Comparison of ENCODE assay signal across 14 mouse cellular contexts in the genomic region with DNA sequence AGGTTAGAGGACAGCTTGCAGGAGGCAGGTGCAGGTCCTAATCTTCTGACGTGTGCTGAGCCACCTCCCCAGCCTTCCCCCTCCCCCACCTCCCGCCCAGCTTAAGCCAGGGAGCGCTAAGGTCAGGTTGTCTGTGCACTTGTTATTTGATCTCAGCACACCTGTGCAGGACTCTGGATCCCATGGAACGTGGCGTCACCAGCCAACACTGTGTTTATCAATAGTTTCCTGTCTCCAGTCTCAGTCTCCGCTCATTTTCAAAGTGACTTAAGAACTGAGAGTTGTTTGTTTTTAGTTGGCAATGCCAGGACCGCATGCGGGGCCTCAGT. TPM values are rescaled to one million over a fixed set of nuclear protein-coding genes. Genes with fewer than 3 reads are reported as not detected.
DNase-seq lines count a peak whose midpoint lies in the region; ATAC-seq and TF ChIP-seq lines count a peak whose summit lies in the region.
"Had no signal": no experiment of that assay in that cellular context is flagged by ENCODE, and none has a peak within 500 bp of the region (broad histone marks: within the 10 kb centered on the region; RNA-seq: fewer than 3 reads in every experiment).

No protein-coding gene starts in this region.

- H3K9me3 ChIP-seq in kidney, embryonic 15.5 days (replicated peaks) = no peaks in the 10 kb centered on the region
- H3K9me3 ChIP-seq in ES-Bruce4 (replicated peaks; ENCODE audit: control insufficient read depth, insufficient read depth, low read length, poor library complexity, severe bottlenecking) = no peaks in the 10 kb centered on the region
- no peaks in the 10 kb centered on the region for H3K9me3 ChIP-seq in embryonic facial prominence, embryonic 15.5 days (replicated peaks)
- H3K9me3 ChIP-seq in liver, embryonic 16.5 days (replicated peaks; ENCODE audit: control insufficient read depth, low read length) = no peaks in the 10 kb centered on the region
- H3K9me3 ChIP-seq: limb, embryonic 10.5 days; midbrain, embryonic 10.5 days had no signal

- peaks cover 48% of the 10 kb centered on the region for H3K4me1 ChIP-seq in kidney, embryonic 15.5 days
- peaks cover 6% of the 10 kb centered on the region for H3K4me1 ChIP-seq in ES-Bruce4 (ENCODE audit: control insufficient read depth, insufficient read depth, low read length)
- peaks cover 15% of the 10 kb centered on the region for H3K4me1 ChIP-seq in embryonic facial prominence, embryonic 15.5 days
- H3K4me1 ChIP-seq in liver, embryonic 16.5 days (ENCODE audit: control insufficient read depth, low read depth, low read length) = peaks cover 18% of the 10 kb centered on the region
- peaks cover 27% of the 10 kb centered on the region for H3K4me1 ChIP-seq in heart, adult 2 months (ENCODE audit: control insufficient read depth, insufficient read depth, low read length)

- no peak for TF ChIP-seq CTCF in ES-Bruce4 (IDR thresholded peaks at IDR 0.05; ENCODE audit: low read depth, low read length)
- TF ChIP-seq CTCF in heart, adult 2 months (IDR thresholded peaks at IDR 0.05) = no peak

- ATAC-seq in kidney, embryonic 15.5 days (replicated peaks; ENCODE audit: low FRiP score) = 0 out of 2 replicates have a peak, but pooled peaks have one; percentile 40
- 0 out of 2 replicates have a peak, but pooled peaks have one; percentile 44 for ATAC-seq in embryonic facial prominence, embryonic 15.5 days (ENCODE audit: insufficient number of reproducible peaks, low FRiP score, low TSS enrichment, low read depth)
- ATAC-seq in liver, embryonic 16.5 days (ENCODE audit: low read depth) = peak; percentile 61

- no peak overlapping the region for H3K27ac ChIP-seq in kidney, embryonic 15.5 days
- H3K27ac ChIP-seq in ES-Bruce4 (ENCODE audit: insufficient read depth, low read length) = peak overlapping the region; percentile 40; the same call in 1 of the 2 replicates
- H3K27ac ChIP-seq in embryonic facial prominence, embryonic 15.5 days (replicated peaks) = no peak overlapping the region
- H3K27ac ChIP-seq in liver, embryonic 16.5 days (ENCODE audit: low read length) = peak overlapping the region; percentile 41; the same call in 1 of the 2 replicates
- H3K27ac ChIP-seq in heart, adult 2 months = no peak overlapping the region
- H3K27ac ChIP-seq: limb, embryonic 10.5 days; midbrain, embryonic 10.5 days had no signal

- no peak overlapping the region for H3K9ac ChIP-seq in kidney, embryonic 15.5 days
- no peak overlapping the region for H3K9ac ChIP-seq in ES-Bruce4 (ENCODE audit: low read depth, poor library complexity, severe bottlenecking)
- no peak overlapping the region for H3K9ac ChIP-seq in embryonic facial prominence, embryonic 15.5 days
- no peak overlapping the region for H3K9ac ChIP-seq in liver, embryonic 16.5 days (ENCODE audit: low read depth, low read length)
- no peak overlapping the region for H3K9ac ChIP-seq in heart, adult 2 months (ENCODE audit: low read depth, low read length)

- no peaks in the 10 kb centered on the region for H3K36me3 ChIP-seq in kidney, embryonic 15.5 days
- H3K36me3 ChIP-seq in ES-Bruce4 (ENCODE audit: control insufficient read depth, insufficient read depth, low read length, poor library complexity, severe bottlenecking) = no peaks in the 10 kb centered on the region
- H3K36me3 ChIP-seq in embryonic facial prominence, embryonic 15.5 days = no peaks in the 10 kb centered on the region
- H3K36me3 ChIP-seq in liver, embryonic 16.5 days (ENCODE audit: control insufficient read depth, insufficient read depth) = no peaks in the 10 kb centered on the region
- peaks cover 5% of the 10 kb centered on the region for H3K36me3 ChIP-seq in heart, adult 2 months (ENCODE audit: control insufficient read depth, insufficient read depth, low read length)
- H3K36me3 ChIP-seq: limb, embryonic 10.5 days; midbrain, embryonic 10.5 days had no signal

- WGBS in kidney, embryonic 15.5 days = 30% methylated on average over 8 of the region's 8 CpGs
- WGBS in embryonic facial prominence, embryonic 15.5 days = 25% methylated on average over 8 of the region's 8 CpGs
- WGBS in liver, embryonic 16.5 days (ENCODE audit: insufficient replicate concordance) = 42% methylated on average over 8 of the region's 8 CpGs
- 58% methylated on average over 8 of the region's 8 CpGs for WGBS in heart, adult 2 months

- no peaks in the 10 kb centered on the region for H3K27me3 ChIP-seq in kidney, embryonic 15.5 days
- H3K27me3 ChIP-seq in ES-Bruce4 (ENCODE audit: control insufficient read depth, insufficient read depth, low read length, poor library complexity, severe bottlenecking) = no peaks in the 10 kb centered on the region
- no peaks in the 10 kb centered on the region for H3K27me3 ChIP-seq in embryonic facial prominence, embryonic 15.5 days
- H3K27me3 ChIP-seq in liver, embryonic 16.5 days (ENCODE audit: control insufficient read depth, insufficient read depth, low read depth, low read length) = no peaks in the 10 kb centered on the region
- H3K27me3 ChIP-seq in heart, adult 2 months (ENCODE audit: control insufficient read depth, insufficient read depth, low read length) = no peaks in the 10 kb centered on the region

- H3K4me2 ChIP-seq in kidney, embryonic 15.5 days = no peak overlapping the region
- H3K4me2 ChIP-seq in embryonic facial prominence, embryonic 15.5 days (replicated peaks) = no peak overlapping the region
- H3K4me2 ChIP-seq in liver, embryonic 16.5 days (ENCODE audit: low read depth, low read length) = no peak overlapping the region
- H3K4me2 ChIP-seq: heart, embryonic 11.5 days had no signal

- TF ChIP-seq EP300 in ES-Bruce4 (IDR thresholded peaks at IDR 0.05; ENCODE audit: insufficient read depth, low read depth, low read length) = peak; percentile 89
- no peak for TF ChIP-seq EP300 in heart, adult 2 months (IDR thresholded peaks at IDR 0.05; ENCODE audit: insufficient read depth, low read depth, low read length)

- DNase-seq in kidney, postnatal 4 days = no peak
- DNase-seq in thymus, postnatal 36 days = no peak
- no peak for DNase-seq in heart, adult 2 months
- DNase-seq in spleen, adult 12 weeks (ENCODE audit: low spot score) = no peak
- DNase-seq: cerebellum, adult 11-12 months; gastrocnemius, postnatal 25 days; heart, postnatal 4 days had no signal

- H3K4me3 ChIP-seq in kidney, embryonic 15.5 days (replicated peaks) = no peak overlapping the region
- H3K4me3 ChIP-seq in ES-Bruce4 (ENCODE audit: low read depth, low read length) = peak overlapping the region; percentile 15; the same call in 1 of the 2 replicates
- H3K4me3 ChIP-seq in embryonic facial prominence, embryonic 15.5 days (replicated peaks) = no peak overlapping the region
- no peak overlapping the region for H3K4me3 ChIP-seq in liver, embryonic 16.5 days (ENCODE audit: low read depth, low read length)
- H3K4me3 ChIP-seq in heart, adult 2 months = no peak overlapping the region
- H3K4me3 ChIP-seq: limb, embryonic 10.5 days; midbrain, embryonic 10.5 days had no signal

- no peak for TF ChIP-seq POLR2A in ES-Bruce4 (IDR thresholded peaks at IDR 0.05; ENCODE audit: insufficient read depth, low read length)
- TF ChIP-seq POLR2A in heart, adult 2 months (IDR thresholded peaks at IDR 0.05; ENCODE audit: insufficient read depth, low read depth, low read length) = no peak

- H3K79me2 ChIP-seq in heart, adult 2 months (replicated peaks; ENCODE audit: control insufficient read depth, insufficient read depth, low read length) = no peaks in the 10 kb centered on the region

- intact Hi-C loops in heart, adult 2 months (cut with DNase I) = no loop called here

RNA-seq across cellular contexts. Expression of a gene that starts 19.9 kb away (rescaled TPM):
- 14.2 and 16.0 TPM in 2 replicates for polyA plus RNA-seq in kidney, embryonic 15.5 days (2015; fragmentation: Nextera tagmentation; extraction: Ambion mirVana)
- 10.2 and 11.9 TPM in 2 replicates for polyA plus RNA-seq in ES-Bruce4 (2011; ENCODE audit: insufficient read depth, insufficient read length, low read depth, missing spikeins)
- 10.8 TPM in 2 replicates for polyA plus RNA-seq in embryonic facial prominence, embryonic 15.5 days (2015; fragmentation: Nextera tagmentation; extraction: Ambion mirVana)
- polyA plus RNA-seq in liver, embryonic 16.5 days (2015; fragmentation: Nextera tagmentation; extraction: Ambion mirVana) = 10.7 and 11.3 TPM in 2 replicates
- total RNA-seq in heart, adult 2 months (2021) = 10 to 100 TPM; 22.3 to 26.0 TPM
- 19.0 and 20.3 TPM in 2 replicates for polyA plus RNA-seq in heart, adult 2 months (2012; rRNA removed)

RNA-seq across cellular contexts. Expression of a gene that starts 56.1 kb away (rescaled TPM):
- polyA plus RNA-seq in kidney, embryonic 15.5 days (2015; fragmentation: Nextera tagmentation; extraction: Ambion mirVana) = 35.4 and 42.2 TPM in 2 replicates
- 29.9 and 33.9 TPM in 2 replicates for polyA plus RNA-seq in ES-Bruce4 (2011; ENCODE audit: insufficient read depth, insufficient read length, low read depth, missing spikeins)
- 27.7 and 28.8 TPM in 2 replicates for polyA plus RNA-seq in embryonic facial prominence, embryonic 15.5 days (2015; fragmentation: Nextera tagmentation; extraction: Ambion mirVana)
- polyA plus RNA-seq in liver, embryonic 16.5 days (2015; fragmentation: Nextera tagmentation; extraction: Ambion mirVana) = 5.4 and 6.5 TPM in 2 replicates
- 10 to 100 TPM; 85.9 to 93.3 TPM for total RNA-seq in heart, adult 2 months (2021)
- polyA plus RNA-seq in heart, adult 2 months (2012; rRNA removed) = 106 and 107 TPM in 2 replicates

Comparison
In these comparisons a context has a peak if more than half of its experiments do, and no peak if none do; other contexts are left out.
1. H3K27ac ChIP-seq: peak in ES-Bruce4 (single experiment) and liver, embryonic 16.5 days (single experiment); none in kidney, embryonic 15.5 days (single experiment), embryonic facial prominence, embryonic 15.5 days (single experiment) and heart, adult 2 months (single experiment).
2. Peak in every context shown above with its lines, with median percentiles within 50 percentile points of each other: ATAC-seq.